Mouse (Mus musculus) gastrocnemius, postnatal 25 days (tissue): Measurements from ENCODE around the gene Sf3a3. TPM values are rescaled to one million over a fixed set of nuclear protein-coding genes. Genes with fewer than 3 reads are reported as not detected.

Source experiments
- DNase-seq: peaks from one replicate; pipeline ENCODE4 v3.0.0; 2022
- long read RNA-seq, 2 experiments: library from polyadenylated mRNA; stranded (forward); transcript quantifications; one replicate each; pipeline ENCODE4 v2.0.0; 2021
- total RNA-seq, 2 experiments: library from RNA; stranded (reverse); gene quantifications; 1 replicate in 1 of 2; 2 replicates in 1 of 2; pipeline ENCODE4 v1.2.3; 2021

Sf3a3 gene
- 10 to 100 TPM; 10.8 to 11.3 TPM for total RNA-seq
- long read RNA-seq, experiment 1, transcript Sf3a3-201 (17 exons, 1,820 nt) = major isoform, 5 of 9 reads
- long read RNA-seq, experiment 1, partial matches to known transcripts = 2 of 9 reads
- long read RNA-seq, experiment 1, other reads (novel, unspliced or antisense) = 1 of 9 reads
- long read RNA-seq, experiment 2, transcript Sf3a3-201 (17 exons, 1,820 nt) = major isoform, 18 of 20 reads
- long read RNA-seq, experiment 2, partial matches to known transcripts = 1 of 20 reads
- long read RNA-seq, experiment 2, other reads (novel, unspliced or antisense) = 1 of 20 reads

GRCm38 (mm10) chr4:124714545-124715481 is at the start of gene Sf3a3:
Gene Sf3a3, plus strand, starts transcription at chr4:124714776.
- peak; percentile 94 for DNase-seq

- DNase-seq = no peak
Observed at GRCm38 (mm10) chr4:124667476-124668033, 47.0 kb upstream of the Sf3a3 start.

GRCm38 (mm10) chr4:124668078-124668477 is 46.5 kb upstream of the Sf3a3 start:
- DNase-seq = no peak

- no peak for DNase-seq
Observed at GRCm38 (mm10) chr4:124670232-124670631, 44.3 kb upstream of the Sf3a3 start.

GRCm38 (mm10) chr4:124671583-124671982 is 43.0 kb upstream of the Sf3a3 start:
- no peak for DNase-seq

GRCm38 (mm10) chr4:124672347-124673320 is 41.9 kb upstream of the Sf3a3 start:
- no peak for DNase-seq

- DNase-seq = no peak
Observed at GRCm38 (mm10) chr4:124674334-124675032, 40.1 kb upstream of the Sf3a3 start.

- no peak for DNase-seq
Observed at GRCm38 (mm10) chr4:124675037-124675436, 39.5 kb upstream of the Sf3a3 start.

GRCm38 (mm10) chr4:124675958-124676357 is 38.6 kb upstream of the Sf3a3 start:
- DNase-seq = no peak

- no peak for DNase-seq
Observed at GRCm38 (mm10) chr4:124682270-124682669, 32.3 kb upstream of the Sf3a3 start.

GRCm38 (mm10) chr4:124683474-124683873 is 31.1 kb upstream of the Sf3a3 start:
- no peak for DNase-seq

GRCm38 (mm10) chr4:124685004-124685403 is 29.6 kb upstream of the Sf3a3 start:
- DNase-seq = no peak

- no peak for DNase-seq
Observed at GRCm38 (mm10) chr4:124685453-124685852, 29.1 kb upstream of the Sf3a3 start.

GRCm38 (mm10) chr4:124685897-124686402 is 28.6 kb upstream of the Sf3a3 start:
- DNase-seq = peak; percentile 54

GRCm38 (mm10) chr4:124691455-124691854 is 23.1 kb upstream of the Sf3a3 start:
- no peak for DNase-seq

GRCm38 (mm10) chr4:124692416-124692861 is 22.1 kb upstream of the Sf3a3 start:
- no peak for DNase-seq

GRCm38 (mm10) chr4:124693135-124693894 is 21.3 kb upstream of the Sf3a3 start, which contains the start of gene Utp11:
Gene Utp11, minus strand, starts transcription at chr4:124693600.
- DNase-seq = peak; percentile 87

- peak; percentile 38 for DNase-seq
Observed at GRCm38 (mm10) chr4:124694572-124694971, 20.0 kb upstream of the Sf3a3 start.

GRCm38 (mm10) chr4:124695786-124696516 is 18.6 kb upstream of the Sf3a3 start:
- peak; percentile 74 for DNase-seq
